Mouse (Mus musculus) forebrain, postnatal 0 days (tissue): ENCODE measurements at regions not wholly inside any gene's neighbourhood (a gene's known extent, or its start where the extent isn't known, plus 50 kb on each side); places are given as distances from the start of the nearest gene placed in this dataset.

ENCODE experiments used
- ATAC-seq: fragments of 200-750 bp; cut with Nextera tagmentation; 2 replicates; pipeline ENCODE4 v1.8.0; 2017; ENCODE audit warnings: mild to moderate bottlenecking, moderate library complexity
- DNase-seq: peaks from one replicate; pipeline ENCODE4 v3.0.0-alpha.2; 2015
- H3K27ac ChIP-seq: fragments of 300-500 bp; sonication (generic); 2 replicates; pipeline ENCODE4 v1.5.1; 2014; ENCODE audit warnings: low read depth, mild to moderate bottlenecking, antibody characterized with exemption, low read length, moderate library complexity, mixed read lengths
- H3K27me3 ChIP-seq: fragments of 300-500 bp; sonication (generic); 2 replicates; pipeline ENCODE4 v1.6.1; 2014; ENCODE audit warnings: mild to moderate bottlenecking, low read length, mixed read lengths; ENCODE audit not compliant: insufficient read depth
- H3K36me3 ChIP-seq: fragments of 300-500 bp; sonication (generic); 2 replicates; pipeline ENCODE4 v1.6.1; 2014; ENCODE audit warnings: mild to moderate bottlenecking, moderate library complexity; ENCODE audit not compliant: insufficient read depth
- H3K4me1 ChIP-seq: fragments of 300-500 bp; sonication (generic); 2 replicates; pipeline ENCODE4 v1.6.1; 2014; ENCODE audit warnings: antibody characterized with exemption; ENCODE audit not compliant: insufficient read depth
- H3K4me2 ChIP-seq: fragments of 300-500 bp; sonication (generic); 2 replicates; pipeline ENCODE4 v1.6.1; 2014; ENCODE audit warnings: low read depth, mild to moderate bottlenecking, moderate library complexity
- H3K4me3 ChIP-seq: fragments of 300-500 bp; sonication (generic); 2 replicates; pipeline ENCODE4 v1.5.1; 2014; ENCODE audit warnings: low read depth, low read length, mixed read lengths
- H3K9ac ChIP-seq: fragments of 300-500 bp; sonication (generic); 2 replicates; pipeline ENCODE4 v1.6.1; 2014; ENCODE audit warnings: mild to moderate bottlenecking
- H3K9me3 ChIP-seq: fragments of 300-500 bp; sonication (generic); 2 replicates; pipeline ENCODE4 v1.6.1; 2016; ENCODE audit warnings: low read length
- CTCF ChIP-seq: sonication (generic); IDR thresholded peaks from 2 replicates; pipeline ENCODE4 v1.5.1; 2016; ENCODE audit warnings: antibody characterized with exemption, control low read depth, low read depth
- WGBS: fragments of 180-500 bp; shearing (Covaris S2); extraction: QIAGEN DNeasy Blood & Tissue Kit; methylation state at CpG from one replicate; pipeline ENCODE4 v1.1.7; 2014; 5-methylcytosine and 5-hydroxymethylcytosine counted together

- no peak for ATAC-seq
- H3K27me3 ChIP-seq, result no peaks in the 10 kb centered on the region
- H3K4me2 ChIP-seq, result no peak overlapping the region
- 62% methylated on average over 5 of the region's 5 CpGs for WGBS
- no peaks in the 10 kb centered on the region for H3K4me1 ChIP-seq
- no peak overlapping the region for H3K4me3 ChIP-seq
- no peak overlapping the region for H3K27ac ChIP-seq
- no peaks in the 10 kb centered on the region for H3K36me3 ChIP-seq
- no peak for TF ChIP-seq CTCF
- H3K9me3 ChIP-seq, result no peaks in the 10 kb centered on the region
- no peak overlapping the region for H3K9ac ChIP-seq
- no peak for DNase-seq
Measured at GRCm38 (mm10) chr8:15327312-15327711, 281.4 kb upstream of the BB014433 start.

GRCm38 (mm10) chr8:15323421-15323820 lies 277.5 kb upstream of the BB014433 start:
- peak; percentile 11 for DNase-seq
- no peak overlapping the region for H3K4me2 ChIP-seq
- no peak overlapping the region for H3K27ac ChIP-seq
- no peaks in the 10 kb centered on the region for H3K9me3 ChIP-seq
- no peak for TF ChIP-seq CTCF
- H3K9ac ChIP-seq, result no peak overlapping the region
- 77% methylated on average over 4 of the region's 4 CpGs for WGBS
- no peaks in the 10 kb centered on the region for H3K27me3 ChIP-seq
- no peaks in the 10 kb centered on the region for H3K4me1 ChIP-seq
- no peaks in the 10 kb centered on the region for H3K36me3 ChIP-seq
- ATAC-seq, result peak; percentile 59
- no peak overlapping the region for H3K4me3 ChIP-seq

- H3K4me3 ChIP-seq, result no peak overlapping the region
- H3K9ac ChIP-seq, result no peak overlapping the region
- DNase-seq (no peak), ATAC-seq (no peak)
- H3K27ac ChIP-seq, result no peak overlapping the region
- H3K27me3 ChIP-seq, result no peaks in the 10 kb centered on the region
- no peaks in the 10 kb centered on the region for H3K36me3 ChIP-seq
- no peak overlapping the region for H3K4me2 ChIP-seq
- 81% methylated on average over 16 of the region's 16 CpGs for WGBS
- no peaks in the 10 kb centered on the region for H3K4me1 ChIP-seq
- H3K9me3 ChIP-seq, result no peaks in the 10 kb centered on the region
- TF ChIP-seq CTCF, result no peak
Measured at GRCm38 (mm10) chr8:15318082-15318816, 272.4 kb upstream of the BB014433 start.

GRCm38 (mm10) chr8:15313481-15313880 lies 267.6 kb upstream of the BB014433 start:
- 81% methylated on average over 5 of the region's 5 CpGs for WGBS

GRCm38 (mm10) chr8:15311509-15311908 lies 265.6 kb upstream of the BB014433 start:
- WGBS, result 37% methylated on average over 4 of the region's 4 CpGs
- H3K4me2 ChIP-seq, result no peak overlapping the region
- H3K36me3 ChIP-seq, result no peaks in the 10 kb centered on the region
- no peaks in the 10 kb centered on the region for H3K27me3 ChIP-seq
- no peak overlapping the region for H3K27ac ChIP-seq
- H3K9ac ChIP-seq, result no peak overlapping the region
- no peaks in the 10 kb centered on the region for H3K9me3 ChIP-seq
- no peaks in the 10 kb centered on the region for H3K4me1 ChIP-seq
- no peak for TF ChIP-seq CTCF
- H3K4me3 ChIP-seq, result no peak overlapping the region
- DNase-seq (no peak), ATAC-seq (no peak)

More at GRCm38 (mm10) chr8:15313481-15313880, 267.6 kb upstream of the BB014433 start:
- no peak for DNase-seq
- H3K4me3 ChIP-seq, result no peak overlapping the region
- no peak overlapping the region for H3K9ac ChIP-seq
- no peak for ATAC-seq
- no peaks in the 10 kb centered on the region for H3K9me3 ChIP-seq
- TF ChIP-seq CTCF, result no peak
- no peak overlapping the region for H3K4me2 ChIP-seq
- no peak overlapping the region for H3K27ac ChIP-seq
- H3K27me3 ChIP-seq, result no peaks in the 10 kb centered on the region
- no peaks in the 10 kb centered on the region for H3K36me3 ChIP-seq
- no peaks in the 10 kb centered on the region for H3K4me1 ChIP-seq

- no peak overlapping the region for H3K9ac ChIP-seq
- WGBS, result 82% methylated on average over 7 of the region's 7 CpGs
Measured at GRCm38 (mm10) chr8:15311045-15311444, 265.2 kb upstream of the BB014433 start.

GRCm38 (mm10) chr8:15304143-15304677 lies 258.3 kb upstream of the BB014433 start:
- Histone ChIP-seq H3K9me3 (no peaks in the 10 kb centered on the region), H3K27ac (no peak overlapping the region), H3K4me2 (no peak overlapping the region), H3K4me1 (no peaks in the 10 kb centered on the region), H3K27me3 (no peaks in the 10 kb centered on the region), H3K36me3 (no peaks in the 10 kb centered on the region), H3K4me3 (no peak overlapping the region), H3K9ac (no peak overlapping the region)
- 77% methylated on average over 2 of the region's 2 CpGs for WGBS
- no peak for TF ChIP-seq CTCF
- ATAC-seq, result no peak
- DNase-seq, result no peak

More at GRCm38 (mm10) chr8:15311045-15311444, 265.2 kb upstream of the BB014433 start:
- Histone ChIP-seq H3K27me3 (no peaks in the 10 kb centered on the region), H3K4me2 (no peak overlapping the region), H3K4me3 (no peak overlapping the region), H3K36me3 (no peaks in the 10 kb centered on the region), H3K9me3 (no peaks in the 10 kb centered on the region), H3K4me1 (no peaks in the 10 kb centered on the region), H3K27ac (no peak overlapping the region)
- TF ChIP-seq CTCF, result peak; percentile 18; the same call in 1 of the 2 replicates
- ATAC-seq, result peak; percentile 48; the same call in 1 of the 2 replicates
- DNase-seq, result no peak
